Mouse (Mus musculus) adrenal gland, adult 2 months (tissue): Measurements from ENCODE around the gene Orai1. TPM values are rescaled to one million over a fixed set of nuclear protein-coding genes. Genes with fewer than 3 reads are reported as not detected.

Experiments
- DNase-seq: peaks from one replicate; pipeline ENCODE4 v3.0.0; 2021
- polyA plus RNA-seq: library from polyadenylated mRNA; depleted of rRNA; stranded (reverse); fragments of >200 nt; gene quantifications from 2 replicates; pipeline ENCODE4 v1.2.3, GENCODE M21; 2012; rRNA removed
- total RNA-seq, 2 experiments: library from RNA; stranded (reverse); gene quantifications; 2 replicates each; pipeline ENCODE4 v1.2.3; 2021

Gene Orai1
- total and polyA plus RNA-seq, 3 experiments = 9.8 to 56.8 (median 13.6) TPM

DNA sequence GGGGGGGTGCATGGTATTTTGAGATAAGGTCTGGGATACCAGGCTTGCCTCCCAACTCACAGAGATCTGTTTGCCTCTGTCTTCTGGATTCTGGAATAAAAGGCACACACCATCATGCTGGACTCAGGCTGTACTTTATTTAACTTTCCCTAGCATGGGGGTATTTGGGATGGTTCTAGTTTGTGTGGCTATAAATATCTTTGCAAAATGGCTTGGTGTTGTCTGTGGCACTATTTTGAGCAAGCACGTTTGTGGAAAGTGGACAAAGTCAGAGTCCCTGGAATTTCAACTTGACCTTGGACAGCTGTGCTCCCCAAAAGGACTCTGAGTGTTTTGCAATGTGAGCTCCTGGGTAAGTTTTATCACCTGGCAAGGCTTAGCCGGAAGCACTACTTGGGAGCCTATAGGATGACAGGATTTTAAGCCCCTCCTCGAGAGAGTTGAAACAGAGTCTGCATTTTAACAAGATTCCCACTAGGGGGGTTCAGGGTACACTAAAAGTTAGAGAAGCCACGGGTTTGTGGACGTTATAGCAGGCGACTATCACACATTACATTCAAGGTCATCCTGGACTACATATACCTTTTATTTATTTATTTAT, 52.6 kb downstream of the Orai1 start:
- no peak for DNase-seq

DNA sequence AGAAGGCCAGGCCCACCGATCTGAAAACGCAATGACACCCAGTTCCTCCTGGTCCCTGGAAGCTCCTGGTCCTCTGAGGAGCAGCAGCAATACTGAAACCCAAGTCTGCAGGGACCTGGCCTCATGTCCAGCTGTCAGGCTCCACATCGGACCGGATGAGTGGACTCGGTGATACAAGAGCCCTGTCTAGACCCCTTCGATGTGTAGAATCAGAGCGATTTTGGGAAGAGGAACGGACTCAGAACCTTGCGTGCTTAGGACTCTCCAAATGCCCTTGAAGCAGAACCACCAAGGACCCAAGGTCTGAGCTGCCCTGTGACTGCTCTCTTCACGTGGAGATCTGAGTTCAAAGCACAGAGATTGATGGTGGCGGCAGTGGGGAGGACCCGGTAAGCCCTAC, 53.2 kb downstream of the Orai1 start, which contains the start of gene Tmem120b:
Gene Tmem120b, plus strand, starts transcription at position 301 of the 400 bp plus-strand sequence.
- no peak for DNase-seq

DNA sequence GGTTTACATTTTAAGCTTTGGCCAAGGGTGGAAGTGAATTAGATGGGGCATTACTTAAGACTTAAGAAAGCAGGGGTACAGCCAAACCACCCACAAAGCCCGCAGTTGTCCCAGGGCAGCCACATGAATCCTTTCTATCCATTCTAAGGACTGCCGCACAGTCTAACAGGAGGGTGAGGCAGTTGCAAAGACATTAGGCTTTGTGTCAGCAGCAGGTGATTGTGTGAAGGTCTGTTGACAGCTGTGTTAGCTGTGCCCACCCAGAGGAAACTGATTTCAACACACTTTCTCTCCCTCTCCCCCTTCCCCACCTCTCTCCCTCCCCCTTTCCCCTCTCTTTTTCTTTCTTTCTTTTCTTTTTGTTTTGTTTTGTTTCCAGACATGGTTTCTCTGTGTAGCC, 53.8 kb downstream of the Orai1 start:
- no peak for DNase-seq

DNA sequence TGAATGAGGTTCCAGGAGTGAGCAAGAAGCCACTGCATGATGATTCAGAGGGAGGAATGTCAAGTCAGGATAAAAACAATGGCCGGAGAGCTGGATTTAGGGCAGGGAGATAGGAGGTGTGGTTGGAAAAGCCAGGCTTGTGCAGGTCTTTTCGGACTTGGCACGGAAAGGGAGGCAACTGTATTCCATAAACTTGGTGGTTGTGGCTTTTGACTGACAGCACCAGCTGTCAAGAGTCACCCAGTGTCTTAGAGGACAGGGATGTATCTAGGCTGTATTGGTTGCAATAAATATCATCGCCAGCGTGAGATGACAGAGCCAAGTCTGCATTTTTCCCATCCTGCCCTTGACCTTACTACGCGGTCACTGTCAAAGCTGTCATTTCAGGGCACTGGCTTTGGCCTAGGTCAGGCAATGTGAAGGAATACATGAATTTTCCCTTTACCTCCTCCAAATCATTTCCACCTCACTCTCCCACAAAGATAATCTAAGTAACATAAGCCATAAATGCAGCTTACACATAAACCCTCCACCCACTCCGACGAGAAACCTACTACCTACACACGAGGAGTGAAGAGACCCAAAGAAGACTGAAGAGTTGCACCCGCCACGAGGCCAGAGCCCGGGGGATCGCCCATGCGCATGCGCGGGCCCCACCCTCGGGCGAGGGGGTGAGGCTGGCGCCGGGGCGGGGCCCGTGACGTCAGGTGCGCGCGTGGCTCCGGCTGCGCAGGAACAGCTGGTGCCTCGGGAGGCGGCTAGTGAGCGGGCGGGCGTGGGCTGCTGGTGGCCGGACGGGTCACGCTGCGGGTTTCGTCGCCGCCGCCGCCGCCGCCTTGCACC, 60.9 kb downstream of the Orai1 start:
- DNase-seq = peak; percentile 97

DNA sequence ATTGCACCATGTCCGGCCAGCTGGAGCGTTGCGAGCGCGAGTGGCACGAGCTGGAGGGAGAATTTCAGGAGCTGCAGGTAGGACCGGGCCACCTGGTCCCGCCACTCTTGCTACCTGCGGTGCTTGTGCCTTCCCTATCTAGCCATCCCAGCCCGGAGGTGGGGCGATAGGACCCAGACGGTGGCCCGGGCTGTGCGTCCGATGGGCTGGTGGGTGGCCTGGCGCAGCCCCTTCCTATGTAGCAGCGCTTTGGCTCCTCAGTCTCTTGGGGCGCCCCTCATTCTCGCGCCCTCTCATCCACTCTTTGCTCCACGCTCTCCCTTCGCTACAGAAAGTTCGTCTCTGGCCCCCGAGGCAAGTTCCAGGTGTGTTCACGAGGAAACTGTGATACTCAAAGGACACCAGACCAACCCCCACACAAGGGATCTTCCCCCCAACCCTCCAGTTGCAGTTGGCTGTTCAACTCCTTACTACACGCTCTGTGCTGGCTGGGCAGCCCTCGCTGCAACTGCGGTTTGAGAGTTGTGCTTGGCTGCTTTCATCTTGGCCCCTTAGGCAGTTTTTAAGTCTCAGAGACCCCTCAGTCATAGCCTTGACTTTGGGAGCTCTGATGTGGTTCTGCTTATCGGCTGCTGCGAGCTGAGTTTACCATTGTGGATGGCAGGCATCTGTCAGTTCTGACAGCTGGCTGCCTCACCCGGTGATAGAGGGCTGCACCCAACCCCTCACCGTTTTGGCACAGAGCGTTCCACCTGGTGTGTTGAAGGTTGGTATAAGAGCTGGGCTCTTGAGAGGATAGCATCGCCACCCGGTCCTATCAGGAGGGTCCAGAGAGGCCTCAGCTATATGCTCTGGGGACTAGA, 61.8 kb downstream of the Orai1 start:
- DNase-seq = no peak

DNA sequence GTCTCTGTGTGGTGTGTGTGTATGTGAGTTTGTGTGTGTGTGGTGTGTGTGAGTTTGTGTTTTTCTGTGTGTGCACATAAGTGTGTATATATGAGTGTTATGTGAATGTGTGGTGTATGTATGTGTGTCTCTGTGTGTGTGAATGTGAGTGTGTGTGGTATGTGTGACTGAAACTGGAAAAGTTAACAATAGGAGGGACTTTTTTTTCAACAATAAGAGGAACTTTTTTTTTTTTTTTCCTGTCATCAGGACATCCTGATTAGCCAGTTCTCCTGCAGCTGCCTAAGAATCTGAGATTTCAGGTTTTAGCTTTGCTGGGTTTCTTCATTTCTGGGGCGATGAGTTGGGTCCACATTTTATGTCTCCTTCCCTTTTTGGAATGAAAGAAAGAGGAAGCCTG, 64.7 kb downstream of the Orai1 start:
- no peak for DNase-seq

DNA sequence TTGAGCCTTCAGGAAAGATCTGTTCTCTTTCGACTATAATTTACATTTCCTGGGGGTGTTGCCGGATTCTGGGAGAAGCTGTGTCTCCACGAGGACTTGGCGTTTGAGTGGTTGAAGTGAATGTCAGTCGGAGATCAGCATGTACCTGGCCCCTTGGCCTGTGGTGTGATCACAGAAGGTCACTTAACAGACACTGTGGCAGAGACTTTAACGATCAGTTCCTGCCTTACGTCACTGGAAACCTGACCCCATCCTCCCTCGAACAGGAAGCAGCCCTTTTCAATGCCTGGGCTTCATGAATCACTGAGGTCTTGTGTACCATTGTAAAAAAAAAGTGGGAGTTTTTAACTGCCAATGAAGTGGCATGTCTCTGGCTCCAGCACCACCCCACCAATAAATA, 65.2 kb downstream of the Orai1 start:
- DNase-seq = no peak

Other genes starting within 250 kb of the Orai1 start
- 10 to 100 TPM; 34.2 to 42.3 TPM for gene Camkk2, start 235.7 kb upstream of the Orai1 start, total RNA-seq
- 53.4 and 55.5 TPM in 2 replicates for gene Camkk2, start 235.7 kb upstream of the Orai1 start, polyA plus RNA-seq
- gene Anapc5, start 193.7 kb upstream of the Orai1 start, total RNA-seq = 100 to 1,000 TPM; 152 to 154 TPM
- gene Anapc5, start 193.7 kb upstream of the Orai1 start, polyA plus RNA-seq = 124 and 148 TPM in 2 replicates
- 10 to 100 TPM; 17.9 to 33.8 TPM for gene Rnf34, start 165.0 kb upstream of the Orai1 start, total RNA-seq
- 3.7 and 4.4 TPM in 2 replicates for gene Rnf34, start 165.0 kb upstream of the Orai1 start, polyA plus RNA-seq
- 10 to 100 TPM; 13.5 to 15.0 TPM for gene Kdm2b, start 25.3 kb upstream of the Orai1 start, total RNA-seq
- gene Kdm2b, start 25.3 kb upstream of the Orai1 start, polyA plus RNA-seq = 11.7 and 12.5 TPM in 2 replicates
- gene Morn3, start 31.9 kb downstream of the Orai1 start, total RNA-seq = not detected
- not detected in 2 replicates for gene Morn3, start 31.9 kb downstream of the Orai1 start, polyA plus RNA-seq
- gene Tmem120b, start 53.3 kb downstream of the Orai1 start, total RNA-seq = 10 to 100 TPM; 32.0 to 33.2 TPM
- gene Tmem120b, start 53.3 kb downstream of the Orai1 start, polyA plus RNA-seq = 19.0 and 32.8 TPM in 2 replicates
- 1 to 10 TPM in 1 of 2 experiments, under 1 TPM in 1; 0.84 to 3.8 TPM for gene Rhof, start 117.6 kb downstream of the Orai1 start, total RNA-seq
- gene Rhof, start 117.6 kb downstream of the Orai1 start, polyA plus RNA-seq = 1.7 and 3.6 TPM in 2 replicates
- gene Setd1b, start 127.1 kb downstream of the Orai1 start, total RNA-seq = 10 to 100 TPM; 20.5 to 24.0 TPM
- gene Setd1b, start 127.1 kb downstream of the Orai1 start, polyA plus RNA-seq = 17.2 and 22.3 TPM in 2 replicates
- 10 to 100 TPM; 20.5 to 29.1 TPM for gene Psmd9, start 154.3 kb downstream of the Orai1 start, total RNA-seq
- 17.9 and 22.6 TPM in 2 replicates for gene Psmd9, start 154.3 kb downstream of the Orai1 start, polyA plus RNA-seq
- gene Hpd, start 167.7 kb downstream of the Orai1 start, total RNA-seq = 10 to 100 TPM in 1 of 2 experiments, 1 to 10 TPM in 1; 5.0 to 11.2 TPM
- 1.0 and 2.2 TPM in 2 replicates for gene Hpd, start 167.7 kb downstream of the Orai1 start, polyA plus RNA-seq
- 1 to 10 TPM; 1.0 to 1.2 TPM for gene Wdr66, start 237.0 kb downstream of the Orai1 start, total RNA-seq
- gene Wdr66, start 237.0 kb downstream of the Orai1 start, polyA plus RNA-seq = 0.56 and 0.79 TPM in 2 replicates